1 mouse cellular context compared by ENCODE assay signal in the genomic region with DNA sequence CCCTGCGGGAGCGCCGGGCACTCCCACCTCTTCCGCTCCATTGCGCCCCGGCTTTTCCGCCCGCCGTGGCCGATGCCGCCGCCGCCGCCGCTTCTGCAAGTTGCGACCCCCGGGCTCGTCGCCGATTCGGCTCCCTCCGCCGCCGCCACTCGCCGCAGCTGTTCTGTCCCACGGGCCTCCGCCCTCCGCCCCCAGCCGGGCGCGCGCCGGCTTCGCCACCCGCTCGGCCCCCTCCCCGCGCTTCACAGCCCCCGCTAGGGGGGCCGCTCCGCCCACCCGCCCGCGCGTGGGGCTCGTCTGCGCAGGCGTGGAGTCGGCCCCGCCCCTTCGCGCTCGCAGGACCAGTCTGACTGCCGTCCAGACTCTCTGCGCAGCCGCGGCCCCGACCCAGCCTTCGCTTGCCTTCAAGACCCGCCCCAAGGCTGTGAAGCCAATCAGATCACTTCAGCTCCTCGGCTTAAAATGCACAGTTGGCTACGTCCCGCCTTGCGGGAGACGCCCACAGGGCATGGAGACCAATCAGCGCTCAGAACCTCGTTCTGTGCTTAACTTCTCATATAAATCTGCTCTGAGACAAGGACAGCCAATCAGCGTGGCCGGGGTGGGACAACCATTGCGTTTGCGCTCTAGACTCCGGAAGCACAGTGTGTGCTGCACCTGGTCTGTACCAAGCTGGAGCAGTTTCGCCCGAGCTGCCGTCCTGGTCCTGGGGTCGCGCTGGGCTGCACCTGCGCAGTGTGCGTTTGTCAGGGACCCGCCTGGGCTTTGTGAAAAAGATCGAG.
TF ChIP-seq lines count a peak whose summit lies in the region.

A gene (minus strand): TSS at position 360 of the 782 bp plus-strand sequence.

TF ChIP-seq in MEL, 35 proteins besides CTCF, POLR2A, EP300 and RAD21 (continued from another document):
- no peak for TF ChIP-seq RCOR1 (IDR thresholded peaks at IDR 0.05; ENCODE audit: low read depth, low read length)
- TF ChIP-seq TBP (IDR thresholded peaks at IDR 0.05; ENCODE audit: low read depth, low read length) = peak; percentile 95
- TF ChIP-seq CHD1 (IDR thresholded peaks at IDR 0.05; ENCODE audit: low read depth, low read length) = no peak
- no peak for TF ChIP-seq MYB (IDR thresholded peaks at IDR 0.05; ENCODE audit: low read depth, low read length)
- peak; percentile 80 for TF ChIP-seq HCFC1 (IDR thresholded peaks at IDR 0.05; ENCODE audit: low read depth, low read length)
- peak; percentile 12; the same call in 1 of the 2 replicates for TF ChIP-seq ETS1 (IDR thresholded peaks at IDR 0.05; ENCODE audit: low read depth, low read length)
- TF ChIP-seq UBTF (IDR thresholded peaks at IDR 0.05; ENCODE audit: borderline replicate concordance, insufficient read depth, low read depth, low read length) = no peak
- TF ChIP-seq GATA1 (IDR thresholded peaks at IDR 0.05; ENCODE audit: low read depth, low read length) = no peak
- peak; percentile 66; the same call in 1 of the 2 replicates for TF ChIP-seq E2F4 (IDR thresholded peaks at IDR 0.05; ENCODE audit: borderline replicate concordance, low read depth, low read length)
- TF ChIP-seq SIN3A (IDR thresholded peaks at IDR 0.05; ENCODE audit: low read length) = peak; percentile 91
- TF ChIP-seq BHLHE40 (IDR thresholded peaks at IDR 0.05; ENCODE audit: borderline replicate concordance, low read depth, low read length) = no peak
